Mouse (Mus musculus) embryo, embryonic 11.5 days (tissue): ENCODE measurements around the gene Rab27a.
"Not testable (repeated sequence)": the region's sequence is repeated elsewhere in the genome, so short reads cannot be mapped to it uniquely, and the experiment has no call there.

Source experiments
- DNase-seq: peaks from one replicate; pipeline ENCODE4 v3.0.0-alpha.2; 2012; ENCODE audit warnings: low read depth, low spot score

Rab27a gene

DNA sequence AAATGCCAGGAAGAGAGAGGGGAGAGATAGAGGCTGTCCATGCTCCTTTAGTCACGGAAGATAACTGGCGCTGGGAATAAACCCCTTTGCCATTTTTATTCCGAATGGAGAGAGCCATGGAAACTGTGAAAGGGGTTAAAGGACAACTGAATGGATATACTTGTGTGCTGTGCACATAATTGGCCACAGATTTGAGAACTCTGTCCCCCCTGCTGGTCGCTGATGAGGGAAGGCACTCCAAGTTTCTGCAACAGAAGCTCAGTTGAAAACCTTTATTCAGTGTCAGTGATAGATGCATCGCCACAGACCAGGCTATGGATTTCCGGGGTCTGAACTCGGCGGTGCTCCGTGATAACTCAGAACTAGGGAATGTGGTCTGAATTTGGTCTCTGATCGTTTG is 45.5 kb downstream of the Rab27a start:
- DNase-seq = no peak

DNA sequence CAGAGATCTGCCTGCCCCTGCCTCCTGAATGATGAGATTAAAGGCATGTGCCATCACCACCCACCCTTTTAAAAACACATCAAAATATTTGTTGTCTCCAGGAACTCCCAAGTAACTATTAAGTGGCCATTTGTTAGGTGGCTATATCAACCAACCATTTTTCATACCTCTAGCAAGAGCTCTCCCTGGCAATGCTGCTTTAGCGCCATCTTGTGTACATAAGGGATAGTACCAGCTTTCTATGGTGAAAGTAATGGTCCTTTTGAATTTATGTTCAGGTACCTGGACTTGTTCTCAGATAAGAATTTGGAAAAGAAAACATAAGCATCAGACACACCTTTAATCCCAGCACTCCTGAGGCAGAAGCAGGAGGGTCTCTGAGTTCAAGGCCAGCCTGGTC is 47.1 kb downstream of the Rab27a start:
- no peak for DNase-seq

DNA sequence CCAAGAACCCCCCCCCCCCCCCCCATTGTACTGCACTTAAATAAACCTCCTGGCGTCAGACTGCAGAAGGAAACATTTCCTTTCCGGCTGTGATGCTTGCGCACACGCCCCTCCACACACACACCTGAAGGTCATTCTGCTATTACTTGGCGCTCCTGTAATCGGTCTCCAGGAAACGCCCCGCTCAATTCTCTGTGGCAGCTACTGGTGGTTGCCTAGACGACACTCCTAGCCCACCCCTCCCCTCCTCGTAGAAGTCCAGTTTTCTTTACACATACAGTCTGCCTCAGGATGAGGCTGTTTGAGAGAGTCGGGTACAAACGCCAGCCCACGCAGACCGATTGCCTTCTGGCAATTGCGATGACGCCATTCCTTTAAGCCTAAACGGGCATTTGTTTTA is 49.9 kb downstream of the Rab27a start:
- no peak for DNase-seq

DNA sequence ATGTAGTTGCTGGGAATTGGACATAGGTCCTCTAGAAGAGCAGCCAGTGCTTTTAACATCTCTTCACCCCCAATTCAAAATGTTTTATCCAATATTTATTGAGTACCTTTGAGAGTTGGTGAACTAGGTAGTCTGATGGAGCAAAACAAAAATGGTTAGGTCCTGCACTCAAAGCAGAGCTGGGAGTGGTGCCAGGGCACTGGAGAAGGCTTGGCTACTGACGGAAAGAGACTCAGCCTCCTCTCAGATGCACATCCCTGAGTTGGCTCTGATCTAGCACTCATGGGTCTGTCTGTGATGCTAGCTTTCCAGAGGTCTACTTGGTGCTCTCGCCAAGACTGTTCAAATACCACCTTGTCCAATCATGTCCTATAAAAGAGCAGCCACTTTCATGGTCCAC is 53.2 kb downstream of the Rab27a start:
- no peak for DNase-seq

DNA sequence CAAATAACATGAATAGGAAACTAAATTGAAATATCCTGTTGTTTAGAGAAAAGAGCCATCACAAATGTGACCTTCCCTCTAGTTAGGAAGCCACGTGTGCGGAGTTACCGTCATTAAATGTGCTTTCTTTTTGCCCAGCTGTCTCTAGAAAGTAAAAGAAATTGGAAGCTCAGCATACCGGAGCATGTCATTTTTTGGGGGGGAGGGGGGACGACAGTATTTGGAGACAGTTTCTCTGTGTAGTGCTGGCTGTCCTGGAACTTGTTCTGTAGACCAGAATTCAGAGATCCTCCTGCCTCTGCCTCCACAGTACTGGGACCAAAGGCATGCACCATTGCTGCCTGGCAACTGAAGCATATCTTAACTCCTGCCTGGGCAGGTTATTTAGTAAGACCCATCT is 56.9 kb downstream of the Rab27a start, which contains the start of gene Khdc3:
TSS of gene Khdc3 (plus strand) at position 301 of the 400 bp plus-strand sequence.
- DNase-seq = no peak

DNA sequence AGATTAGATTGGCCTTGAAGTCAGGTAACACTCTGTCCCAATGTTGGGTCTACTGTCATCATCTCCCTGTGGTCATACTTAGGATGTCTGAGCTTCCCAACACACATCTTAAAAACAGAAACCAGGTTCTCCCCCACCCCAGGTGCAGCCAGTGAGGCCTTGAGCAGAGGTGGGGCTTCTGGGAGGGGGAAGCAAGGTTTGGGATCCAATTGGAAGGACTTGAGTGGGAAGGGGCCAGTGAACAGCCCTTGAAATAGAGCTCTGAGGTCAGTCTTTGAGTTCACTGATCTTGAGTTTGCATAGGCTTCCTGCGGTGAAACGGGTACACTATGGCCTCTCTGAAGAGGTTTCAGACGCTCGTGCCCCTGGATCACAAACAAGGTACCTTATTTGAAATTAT is 57.5 kb downstream of the Rab27a start, which contains the start of gene Gm20509:
TSS of gene Gm20509 (plus strand) at position 290 of the 400 bp plus-strand sequence.
- no peak for DNase-seq

DNA sequence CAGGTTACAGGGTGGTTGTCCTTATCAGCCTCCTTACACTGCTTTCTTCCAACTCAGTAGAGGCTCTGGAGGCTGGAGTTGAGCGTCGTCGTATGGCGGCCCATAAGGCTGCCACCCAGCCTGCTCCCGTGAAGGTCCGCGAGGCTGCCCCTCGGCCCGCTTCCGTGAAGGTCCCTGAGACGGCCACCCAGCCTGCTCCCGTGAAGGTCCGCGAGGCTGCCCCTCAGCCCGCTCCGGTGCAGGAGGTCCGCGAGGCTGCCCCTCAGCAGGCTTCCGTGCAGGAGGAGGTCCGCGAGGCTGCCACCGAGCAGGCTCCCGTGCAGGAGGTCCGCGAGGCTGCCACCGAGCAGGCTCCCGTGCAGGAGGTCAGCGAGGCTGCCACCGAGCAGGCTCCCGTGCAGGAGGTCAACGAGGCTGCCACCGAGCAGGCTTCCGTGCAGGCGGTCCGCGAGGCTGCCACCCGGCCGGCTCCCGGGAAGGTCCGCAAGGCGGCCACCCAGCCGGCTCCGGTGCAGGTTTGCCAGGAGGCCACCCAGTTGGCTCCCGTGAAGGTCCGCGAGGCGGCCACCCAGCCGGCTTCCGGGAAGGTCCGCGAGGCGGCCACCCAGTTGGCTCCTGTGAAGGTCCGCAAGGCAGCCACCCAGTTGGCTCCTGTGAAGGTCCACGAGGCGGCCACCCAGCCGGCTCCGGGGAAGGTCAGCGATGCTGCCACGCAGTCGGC is 58.7 kb downstream of the Rab27a start:
- no peak for DNase-seq

DNA sequence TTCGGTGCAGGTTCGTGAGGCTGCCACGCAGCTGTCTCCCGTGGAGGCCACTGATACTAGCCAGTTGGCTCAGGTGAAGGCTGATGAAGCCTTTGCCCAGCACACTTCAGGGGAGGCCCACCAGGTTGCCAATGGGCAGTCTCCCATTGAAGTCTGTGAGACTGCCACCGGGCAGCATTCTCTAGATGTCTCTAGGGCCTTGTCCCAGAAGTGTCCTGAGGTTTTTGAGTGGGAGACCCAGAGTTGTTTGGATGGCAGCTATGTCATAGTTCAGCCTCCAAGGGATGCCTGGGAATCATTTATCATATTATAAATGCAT is 59.2 kb downstream of the Rab27a start:
- no peak for DNase-seq

DNA sequence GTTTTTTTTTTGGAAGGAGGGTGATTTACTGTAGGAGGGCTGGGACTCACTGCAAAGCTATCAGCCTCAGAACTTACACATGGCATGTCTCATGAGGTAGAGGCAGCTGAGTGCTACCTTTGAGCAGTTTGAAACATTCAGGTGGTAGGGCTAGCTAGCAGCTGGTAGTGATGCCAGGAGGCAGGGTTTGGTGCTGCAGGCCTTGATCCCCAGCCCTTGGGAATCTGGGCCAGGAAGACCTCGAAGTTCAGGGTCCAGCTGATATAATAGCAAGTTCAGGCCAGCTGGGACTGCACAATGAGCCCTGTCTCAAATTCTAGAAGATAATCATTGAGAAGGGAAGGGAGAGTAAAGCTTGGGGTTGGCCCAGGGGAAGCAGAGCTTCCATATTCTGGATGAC is 60.5 kb downstream of the Rab27a start:
- no peak for DNase-seq

DNA sequence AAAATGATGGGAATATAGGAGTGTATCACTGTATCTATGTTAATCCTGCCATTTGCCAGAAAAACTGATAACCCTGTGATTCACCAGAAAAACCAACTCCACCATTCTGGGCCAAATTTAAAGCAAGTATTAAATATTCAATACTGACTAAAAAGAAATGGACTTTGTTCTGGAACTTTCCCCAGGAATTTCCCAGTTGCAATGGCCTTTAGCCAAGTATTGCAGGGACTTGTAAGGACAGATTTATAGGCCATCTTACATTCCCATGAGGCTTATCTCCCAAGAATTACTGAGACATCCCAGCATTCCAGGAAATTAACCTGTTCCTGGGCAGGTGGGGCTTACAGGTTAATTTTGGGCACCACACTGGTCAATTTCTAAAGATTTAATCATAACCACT is 61.1 kb downstream of the Rab27a start:
- DNase-seq = no peak

DNA sequence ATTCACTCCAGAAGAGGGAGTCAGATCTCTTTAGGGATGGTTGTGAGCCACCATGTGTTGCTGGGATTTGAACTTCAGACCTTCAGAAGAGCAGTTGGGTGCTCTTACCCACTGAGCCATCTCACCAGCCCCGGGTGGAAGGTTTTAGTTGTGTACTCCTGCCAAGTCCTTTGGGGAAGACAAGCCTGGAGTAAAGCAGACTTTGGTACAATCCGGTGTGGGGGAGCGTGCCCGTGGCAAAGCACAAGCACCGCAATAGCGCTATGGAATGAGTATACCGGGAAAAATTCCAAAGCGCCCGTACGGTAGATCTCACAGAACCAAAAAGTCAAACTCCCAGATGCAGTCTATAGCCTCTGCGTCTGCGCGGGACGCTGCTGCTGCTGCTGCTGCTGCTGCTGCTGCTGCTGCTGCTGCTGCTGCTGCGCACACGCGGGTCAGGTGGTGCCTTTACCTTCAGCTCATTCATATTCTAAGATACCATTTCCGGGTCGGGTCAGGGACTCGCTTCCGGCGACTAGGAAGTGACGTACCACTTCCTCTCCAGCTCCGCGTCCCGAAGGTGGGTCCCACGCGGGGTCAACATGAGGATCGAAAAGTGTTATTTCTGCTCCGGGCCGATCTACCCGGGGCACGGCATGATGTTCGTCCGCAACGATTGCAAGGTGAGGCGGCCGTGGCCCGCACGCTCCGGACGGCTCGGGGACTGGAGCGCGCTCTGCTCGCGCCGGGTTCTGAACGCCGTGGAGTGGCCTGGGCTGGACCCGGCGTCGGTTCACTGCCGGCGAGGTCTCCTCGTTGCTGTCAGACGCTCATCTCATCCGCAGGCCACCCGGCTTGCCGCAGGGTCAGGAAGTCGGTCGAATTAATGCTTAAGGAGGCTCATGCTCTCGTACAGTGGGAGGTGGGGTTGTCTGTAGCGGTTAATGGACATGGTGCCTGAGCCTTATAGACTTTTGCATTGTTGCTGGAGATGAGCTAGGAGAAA is 68.6 kb downstream of the Rab27a start, which contains the start of gene Rsl24d1:
TSS of gene Rsl24d1 (plus strand) at position 508 of the 988 bp plus-strand sequence.
- DNase-seq = peak; percentile 78

DNA sequence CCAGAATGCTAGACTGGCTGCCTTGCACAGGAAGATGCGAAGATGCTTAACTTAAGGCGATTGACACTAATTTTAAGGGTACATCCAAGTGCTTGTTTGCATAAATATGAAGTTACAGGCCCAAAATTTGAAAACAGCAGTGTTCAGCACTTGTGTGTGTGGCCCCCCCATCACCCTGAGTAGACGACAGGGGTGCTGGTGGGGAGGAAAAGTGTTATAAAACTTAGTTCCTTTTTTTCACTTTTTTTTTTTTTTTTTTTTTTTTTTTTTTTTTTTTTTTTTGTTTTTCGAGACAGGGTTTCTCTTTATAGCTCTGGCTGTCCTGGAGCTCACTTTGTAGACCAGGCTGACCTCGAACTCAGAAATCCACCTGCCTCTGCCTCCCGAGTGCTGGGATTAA is 72.0 kb downstream of the Rab27a start:
- DNase-seq = not testable (repeated sequence)

DNA sequence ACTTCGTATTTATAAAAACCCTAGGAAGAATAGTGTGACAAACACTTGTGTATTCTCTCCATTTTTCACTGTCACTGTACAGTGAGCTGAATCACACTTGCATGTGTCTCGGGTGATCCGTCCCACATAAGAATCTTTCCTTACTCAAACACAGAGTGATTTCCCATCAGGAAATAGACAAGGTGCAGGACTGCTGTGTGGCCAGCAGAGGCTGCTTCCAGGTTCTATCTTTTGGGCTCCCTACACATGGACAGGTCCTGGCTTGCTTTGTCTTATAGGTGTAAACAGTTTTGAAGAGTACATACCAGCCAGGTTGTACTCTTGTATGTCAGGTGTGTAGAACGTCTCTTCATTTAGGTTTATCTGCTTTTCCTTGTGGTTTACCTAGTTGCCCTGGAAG is 73.4 kb downstream of the Rab27a start:
- DNase-seq = no peak

DNA sequence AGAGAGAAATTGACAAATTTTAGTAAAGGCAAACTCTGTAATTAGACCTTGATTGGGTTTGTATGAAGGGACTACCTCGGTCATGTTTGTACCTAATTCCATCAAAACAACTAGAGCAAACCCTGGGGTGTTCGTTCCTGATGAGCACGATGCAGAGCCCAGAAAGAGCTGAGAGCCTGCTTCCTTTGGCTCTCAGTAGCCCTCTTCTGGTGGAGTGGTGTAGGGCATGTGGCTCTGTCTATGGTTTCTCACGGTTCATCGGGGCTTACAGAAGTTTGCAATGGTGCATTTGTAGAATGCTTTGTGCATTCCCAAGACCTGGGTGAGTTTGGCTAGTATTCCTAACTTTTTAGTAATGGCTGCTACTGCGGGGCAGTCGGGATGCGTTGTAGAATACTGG is 77.1 kb downstream of the Rab27a start:
- DNase-seq = no peak

DNA sequence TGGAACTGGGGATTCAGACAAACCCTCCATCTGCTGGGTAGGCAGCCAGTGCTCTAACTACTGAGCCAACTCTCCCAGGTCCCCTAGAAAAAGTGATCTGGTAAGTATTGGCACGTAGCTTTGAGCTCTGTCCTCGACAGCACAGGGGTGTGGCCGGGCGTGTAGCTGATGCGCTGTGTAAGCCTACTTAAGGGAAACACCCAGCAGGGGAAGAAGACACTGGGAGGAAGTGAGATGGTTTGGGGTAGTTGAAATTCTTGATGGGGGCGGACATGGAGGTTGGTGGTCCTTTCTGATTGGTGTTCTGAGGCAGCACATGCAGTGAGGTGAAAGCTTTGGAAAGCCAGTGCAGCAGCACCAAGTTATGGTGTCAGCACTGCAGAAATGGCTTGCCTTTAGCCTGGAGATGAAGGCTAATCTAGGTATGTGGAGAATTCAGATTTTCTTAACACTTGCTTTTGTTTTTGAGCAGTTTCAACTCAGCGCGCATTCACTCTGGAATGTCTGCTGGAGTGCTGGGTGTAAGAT is 80.5 kb downstream of the Rab27a start:
- DNase-seq = no peak

DNA sequence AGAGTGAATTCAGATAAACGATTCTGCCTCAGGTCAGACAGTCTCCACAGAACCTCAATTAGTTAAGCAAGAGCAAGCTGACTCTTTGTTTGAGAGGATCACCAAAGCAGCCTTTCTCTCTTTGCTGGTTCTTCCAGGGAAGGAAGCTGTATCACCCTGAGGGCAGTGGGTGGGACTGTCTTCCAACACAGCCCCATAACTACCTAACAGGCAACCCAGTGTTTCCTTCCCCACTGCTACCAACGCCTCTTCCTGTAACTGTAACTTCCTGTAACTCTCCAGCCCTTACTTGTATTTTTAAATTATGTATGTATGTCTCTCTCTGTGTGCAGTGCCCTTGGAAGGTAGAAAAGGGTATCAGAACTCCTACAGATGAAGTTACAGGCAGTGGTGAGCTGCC is 82.8 kb downstream of the Rab27a start:
- no peak for DNase-seq

DNA sequence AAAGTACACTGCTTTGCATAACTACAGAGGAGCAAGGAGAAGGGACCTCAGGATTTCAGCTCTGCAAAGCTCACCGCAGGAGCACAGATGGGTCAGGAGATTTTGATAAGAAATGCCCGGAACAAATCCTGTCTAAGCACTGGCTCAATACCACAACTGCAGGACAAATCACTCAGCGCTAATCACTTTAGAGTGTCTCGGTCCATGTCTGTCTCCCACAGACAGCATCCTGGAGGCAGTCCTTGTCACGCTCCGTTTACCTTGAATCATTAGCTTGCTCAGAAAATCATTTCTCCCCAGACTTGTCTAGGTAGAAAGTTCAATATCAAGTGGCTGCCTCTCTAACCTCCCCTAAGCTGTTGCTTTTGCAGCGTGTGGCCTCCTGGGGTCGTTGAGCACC is 85.2 kb downstream of the Rab27a start:
- no peak for DNase-seq

DNA sequence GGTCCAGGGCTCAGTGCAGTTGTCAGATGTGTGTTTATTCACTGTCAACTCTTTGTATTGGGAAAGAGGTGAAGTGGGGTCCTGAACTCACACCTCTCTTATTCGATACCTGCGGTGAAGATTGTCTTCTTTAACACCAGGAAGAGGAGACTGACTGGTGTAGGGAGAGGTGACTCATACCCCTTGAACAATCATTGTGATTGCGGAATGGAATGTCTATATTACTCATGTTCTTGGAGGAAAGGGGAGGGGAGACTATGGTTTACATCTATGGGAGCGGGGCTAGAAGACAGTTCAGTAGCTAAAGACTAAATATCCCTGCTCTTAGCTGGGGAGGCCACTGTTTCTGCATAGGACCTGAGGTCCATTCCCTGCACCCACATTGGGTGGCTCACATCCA is 85.9 kb downstream of the Rab27a start:
- DNase-seq = no peak

DNA sequence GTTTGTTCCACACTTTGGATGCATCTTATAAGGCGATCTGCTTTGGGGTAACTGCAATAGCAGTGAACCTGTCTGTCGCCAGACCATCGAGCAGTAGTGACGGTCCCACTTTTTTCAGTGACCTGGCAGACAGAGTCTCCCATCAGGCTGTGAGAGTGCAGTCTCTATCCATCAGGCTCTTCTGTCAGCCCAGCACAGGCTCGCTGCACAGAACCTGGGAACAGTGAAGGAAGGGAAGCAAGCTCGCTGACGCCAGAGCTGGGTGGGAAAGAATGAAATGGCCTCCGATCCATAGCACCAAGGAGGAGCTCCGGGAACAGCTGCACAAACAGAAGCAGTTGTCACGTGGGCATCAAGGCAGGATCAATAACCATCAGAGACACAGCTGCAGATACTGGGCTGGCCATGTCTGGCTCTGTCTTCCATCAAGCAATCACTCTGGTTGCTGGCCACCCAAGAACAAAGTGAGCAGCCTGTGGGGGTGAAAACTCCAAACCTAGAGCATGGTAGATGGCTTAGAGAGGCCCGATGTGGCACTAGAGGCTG is 92.8 kb downstream of the Rab27a start:
- no peak for DNase-seq
